Comparison of ENCODE assay signal across 10 mouse cellular contexts in genomic region chr16:5940016-5940415, GRCm38 (mm10). TPM values are rescaled to one million over a fixed set of nuclear protein-coding genes. Genes with fewer than 3 reads are reported as not detected.
DNase-seq lines count a peak whose midpoint lies in the region; ATAC-seq and TF ChIP-seq lines count a peak whose summit lies in the region.
"Had no signal": no experiment of that assay in that cellular context is flagged by ENCODE, and none has a peak within 500 bp of the region (broad histone marks: within the 10 kb centered on the region; RNA-seq: fewer than 3 reads in every experiment).

No protein-coding gene starts in this region.

- no peaks in the 10 kb centered on the region for H3K36me3 ChIP-seq in kidney, adult 2 months (ENCODE audit: control insufficient read depth, insufficient read depth, low read length)
- H3K36me3 ChIP-seq in kidney, embryonic 16.5 days (ENCODE audit: insufficient read depth, low read length), result no peaks in the 10 kb centered on the region
- H3K36me3 ChIP-seq: heart, embryonic 13.5 days had no signal

- H3K4me1 ChIP-seq in kidney, adult 2 months (ENCODE audit: control insufficient read depth, insufficient read depth, low read length), result no peaks in the 10 kb centered on the region
- no peaks in the 10 kb centered on the region for H3K4me1 ChIP-seq in kidney, embryonic 16.5 days (ENCODE audit: insufficient read depth, low read length)
- H3K4me1 ChIP-seq: heart, embryonic 13.5 days had no signal

- no peak for TF ChIP-seq POLR2A in kidney, adult 2 months (IDR thresholded peaks at IDR 0.05; ENCODE audit: low read depth, low read length)

- no peak for ATAC-seq in kidney, embryonic 16.5 days (ENCODE audit: low FRiP score, low TSS enrichment)
- ATAC-seq: intestine, embryonic 16.5 days had no signal

- H3K27me3 ChIP-seq in kidney, adult 2 months (replicated peaks; ENCODE audit: control insufficient read depth, insufficient read depth, low read length), result no peaks in the 10 kb centered on the region
- no peaks in the 10 kb centered on the region for H3K27me3 ChIP-seq in kidney, embryonic 16.5 days (ENCODE audit: insufficient read depth, low read length)
- H3K27me3 ChIP-seq: heart, embryonic 13.5 days had no signal

- 54% methylated on average over 4 of the region's 4 CpGs for WGBS in kidney, adult 2 months
- 60% methylated on average over 4 of the region's 4 CpGs for WGBS in kidney, embryonic 16.5 days

- intact Hi-C loops in left cerebral cortex, postnatal 10 days (cut with DNase I), result no loop called here

- TF ChIP-seq CTCF in kidney, adult 2 months (conservative IDR thresholded peaks at IDR 0.05; ENCODE audit: insufficient read depth, insufficient read length, low read depth, low read length), result no peak

- DNase-seq in kidney, adult 2 months, result peak; percentile 4
- peak; percentile 4 for DNase-seq in 3T3-L1 (ENCODE audit: low read depth, low spot score)
- peak; percentile 15 for DNase-seq in 416B (ENCODE audit: low read depth)
- DNase-seq in brain, adult 2 months (ENCODE audit: low read depth, low spot score), result peak; percentile 67
- no peak for DNase-seq in left cerebral cortex, postnatal 10 days (ENCODE audit: extremely low spot score in 1 of 2, low spot score in 2 of 2)
- DNase-seq in spleen, postnatal 36 days (ENCODE audit: low spot score in 2 of 2), result no peak
- DNase-seq: lung, adult 2 months had no signal

- no peak overlapping the region for H3K27ac ChIP-seq in kidney, adult 2 months (ENCODE audit: insufficient read depth, low read depth, low read length)
- no peak overlapping the region for H3K27ac ChIP-seq in kidney, embryonic 16.5 days (ENCODE audit: low read length)
- H3K27ac ChIP-seq: heart, embryonic 13.5 days had no signal

- H3K4me3 ChIP-seq in kidney, adult 2 months (ENCODE audit: insufficient read depth, low read depth, low read length), result no peak overlapping the region
- no peak overlapping the region for H3K4me3 ChIP-seq in kidney, embryonic 16.5 days (ENCODE audit: low read length)
- H3K4me3 ChIP-seq: heart, embryonic 13.5 days had no signal

- no peak overlapping the region for H3K4me2 ChIP-seq in kidney, embryonic 16.5 days (replicated peaks; ENCODE audit: low read depth, low read length)
- H3K4me2 ChIP-seq: heart, embryonic 13.5 days had no signal

- no peaks in the 10 kb centered on the region for H3K9me3 ChIP-seq in kidney, embryonic 16.5 days (ENCODE audit: low read length)
- H3K9me3 ChIP-seq: heart, embryonic 13.5 days had no signal

- no peak overlapping the region for H3K9ac ChIP-seq in kidney, embryonic 16.5 days (replicated peaks; ENCODE audit: low read length)
- H3K9ac ChIP-seq: heart, embryonic 13.5 days had no signal

RNA-seq across cellular contexts. Expression of gene Rbfox1, which starts 54.9 kb away (rescaled TPM):
- polyA plus RNA-seq in kidney, adult 2 months (2012; rRNA removed), result 3.5 and 4.2 TPM in 2 replicates
- 5.4 and 9.6 TPM in 2 replicates for polyA plus RNA-seq in kidney, embryonic 16.5 days (2015; fragmentation: Nextera tagmentation; extraction: Ambion mirVana)
- total RNA-seq in left cerebral cortex, postnatal 10 days (2021), result 100 to 1,000 TPM; 264 to 278 TPM

Comparison
In these comparisons a context has a peak if more than half of its experiments do, and no peak if none do; other contexts are left out.
1. DNase-seq: peak in kidney, adult 2 months (single experiment), 3T3-L1 (single experiment), 416B (single experiment) and brain, adult 2 months (single experiment); none in left cerebral cortex, postnatal 10 days (0 of 2) and spleen, postnatal 36 days (0 of 2).